Mouse (Mus musculus): ENCODE measurements around the gene Zzef1.

DNA sequence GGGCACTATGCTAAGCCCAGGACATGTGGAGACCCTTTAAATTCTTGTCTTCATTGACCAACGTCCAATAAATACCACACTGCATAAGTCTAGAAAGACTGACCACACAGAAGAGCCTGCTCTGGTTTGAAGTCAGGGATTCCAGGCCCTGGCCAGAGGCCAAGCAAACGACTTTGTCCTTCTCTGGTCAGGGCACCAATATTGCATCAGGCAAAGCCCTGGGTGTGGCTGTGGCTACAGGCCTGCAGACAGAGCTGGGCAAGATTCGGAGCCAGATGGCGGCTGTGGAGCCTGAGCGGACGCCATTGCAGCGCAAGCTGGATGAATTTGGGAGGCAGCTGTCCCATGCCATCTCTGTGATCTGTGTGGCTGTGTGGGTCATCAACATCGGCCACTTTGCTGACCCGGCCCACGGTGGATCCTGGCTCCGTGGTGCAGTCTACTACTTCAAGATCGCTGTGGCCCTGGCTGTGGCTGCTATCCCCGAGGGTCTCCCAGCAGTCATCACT lies 179.0 kb downstream of the Zzef1 start:
- TF ChIP-seq POLR2A (IDR thresholded peaks at IDR 0.05; ENCODE audit: borderline replicate concordance, low read depth, low read length) (no peak), CTCF (IDR thresholded peaks at IDR 0.05; ENCODE audit: low read depth, low read length) (no peak)
